Mouse (Mus musculus): ENCODE data around the gene Sox5.

DNA sequence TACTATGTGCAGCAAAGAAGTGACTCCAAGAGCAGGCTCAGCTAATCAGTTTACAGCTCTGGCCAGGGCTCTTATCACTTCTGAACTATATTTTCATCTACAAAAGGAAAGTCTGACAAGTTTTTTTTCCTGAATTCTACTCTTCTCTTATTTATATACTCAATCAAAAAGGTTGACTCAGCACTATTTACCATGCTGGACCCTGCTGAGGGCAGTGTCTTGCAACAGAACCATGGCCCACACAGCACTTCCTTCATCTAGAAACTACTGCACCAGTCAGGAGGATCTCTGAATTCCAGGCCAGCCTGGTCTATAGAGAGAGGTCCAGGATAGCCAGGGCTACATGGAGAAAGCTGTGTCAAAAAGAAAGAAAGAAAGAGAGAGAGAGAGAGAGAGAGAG, 771.5 kb downstream of the Sox5 start:
- no peak for TF ChIP-seq CTCF (IDR thresholded peaks at IDR 0.05; ENCODE audit: low read depth)
- TF ChIP-seq EP300 (IDR thresholded peaks at IDR 0.05; ENCODE audit: low read depth): no peak

Data from liver, embryonic 14.5 days (tissue).